Mouse (Mus musculus): ENCODE measurements around the gene Myo1f. TPM values are rescaled to one million over a fixed set of nuclear protein-coding genes. Genes with fewer than 3 reads are reported as not detected.

Gene Myo1f
- polyA plus RNA-seq, 1 experiment from 2014 or later, result 5.2 TPM

DNA sequence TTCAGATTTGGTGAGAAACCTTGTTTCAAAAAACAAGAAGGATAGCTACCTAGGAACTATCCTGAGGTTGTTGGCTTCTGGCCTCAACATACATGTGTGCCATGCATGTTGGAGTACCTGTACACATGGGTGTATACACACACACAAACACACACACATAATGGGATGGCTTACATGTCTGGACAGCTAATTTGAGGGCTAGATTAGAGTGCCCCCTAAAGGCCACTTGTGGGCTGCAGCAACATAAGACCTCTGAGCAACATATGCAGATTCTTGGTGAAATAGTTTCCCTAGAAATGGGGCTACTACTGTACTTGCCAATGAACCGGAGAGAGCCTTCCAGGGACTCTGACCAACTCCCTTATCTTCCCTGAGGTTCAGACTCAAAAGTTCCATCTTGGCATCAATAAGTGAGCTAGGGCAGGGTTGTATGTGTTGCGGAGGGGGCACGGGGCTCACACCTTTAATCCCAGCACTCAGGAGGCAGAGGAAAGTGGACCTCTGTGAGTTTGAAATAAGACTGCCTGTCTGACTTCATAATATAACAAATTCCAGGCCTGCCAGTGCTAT, 16.3 kb upstream of the Myo1f start:
- Histone ChIP-seq H3K27ac (no peak overlapping the region), H3K9me3 (no peaks in the 10 kb centered on the region), H3K36me3 (peaks cover 77% of the 10 kb centered on the region), H3K27me3 (no peaks in the 10 kb centered on the region), H3K4me2 (no peak overlapping the region), H3K4me1 (no peaks in the 10 kb centered on the region), H3K4me3 (no peak overlapping the region), H3K9ac (no peak overlapping the region)
- ATAC-seq (ENCODE audit: borderline replicate concordance, extremely low read depth, low FRiP score, low TSS enrichment), result peak; percentile 36; the same call in 1 of the 2 replicates
- WGBS, result 85% methylated on average over 3 of the region's 3 CpGs

DNA sequence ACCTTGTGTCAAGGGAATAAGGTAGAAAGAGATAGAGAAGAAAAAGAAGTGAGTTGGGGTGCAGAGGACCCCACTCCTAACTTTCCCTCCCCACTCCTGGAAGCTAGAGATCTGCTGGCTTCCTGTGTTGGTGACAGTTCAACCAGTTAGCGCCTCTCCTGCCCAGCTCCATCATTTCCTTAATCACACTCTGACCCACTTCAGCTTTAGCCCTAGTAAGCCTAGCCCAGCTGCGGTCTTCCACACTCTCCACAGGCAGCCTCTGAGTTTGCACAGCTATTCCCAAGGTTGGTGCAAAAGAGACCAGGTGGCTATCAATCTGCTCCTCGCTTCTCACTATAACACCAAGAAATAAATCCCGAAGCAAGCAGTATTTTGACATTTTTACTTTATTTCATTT, 15.6 kb upstream of the Myo1f start:
- H3K4me3 ChIP-seq, result no peak overlapping the region
- H3K4me1 ChIP-seq, result no peaks in the 10 kb centered on the region
- WGBS, result 89% methylated on average over 4 of the region's 4 CpGs
- peaks cover 77% of the 10 kb centered on the region for H3K36me3 ChIP-seq
- no peak overlapping the region for H3K4me2 ChIP-seq
- H3K27ac ChIP-seq, result no peak overlapping the region
- no peak for ATAC-seq (ENCODE audit: borderline replicate concordance, extremely low read depth, low FRiP score, low TSS enrichment)
- H3K9ac ChIP-seq, result no peak overlapping the region
- H3K27me3 ChIP-seq, result no peaks in the 10 kb centered on the region
- no peaks in the 10 kb centered on the region for H3K9me3 ChIP-seq

DNA sequence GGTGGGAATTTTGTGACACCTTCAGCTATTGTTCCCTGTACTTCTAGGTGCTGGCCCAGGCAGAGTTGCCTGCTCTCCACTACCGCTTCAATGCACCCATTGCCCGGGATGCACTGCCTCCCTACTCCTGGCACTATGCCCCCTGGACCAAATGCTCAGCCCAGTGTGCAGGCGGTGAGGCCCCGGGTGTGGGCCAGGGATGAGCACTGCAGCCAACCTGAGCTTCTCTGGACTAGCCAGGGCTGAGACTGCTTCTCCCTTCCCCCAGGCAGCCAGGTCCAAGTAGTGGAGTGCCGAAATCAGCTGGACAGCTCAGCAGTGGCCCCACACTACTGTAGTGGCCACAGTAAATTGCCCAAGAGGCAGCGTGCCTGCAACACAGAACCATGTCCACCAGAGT, 6.3 kb upstream of the Myo1f start:
- no peak for ATAC-seq (ENCODE audit: borderline replicate concordance, extremely low read depth, low FRiP score, low TSS enrichment)
- Histone ChIP-seq H3K27ac (no peak overlapping the region), H3K4me3 (no peak overlapping the region), H3K4me2 (no peak overlapping the region), H3K9me3 (no peaks in the 10 kb centered on the region), H3K36me3 (peaks cover 85% of the 10 kb centered on the region), H3K9ac (no peak overlapping the region), H3K4me1 (no peaks in the 10 kb centered on the region), H3K27me3 (no peaks in the 10 kb centered on the region)
- 90% methylated on average over 6 of the region's 6 CpGs for WGBS

DNA sequence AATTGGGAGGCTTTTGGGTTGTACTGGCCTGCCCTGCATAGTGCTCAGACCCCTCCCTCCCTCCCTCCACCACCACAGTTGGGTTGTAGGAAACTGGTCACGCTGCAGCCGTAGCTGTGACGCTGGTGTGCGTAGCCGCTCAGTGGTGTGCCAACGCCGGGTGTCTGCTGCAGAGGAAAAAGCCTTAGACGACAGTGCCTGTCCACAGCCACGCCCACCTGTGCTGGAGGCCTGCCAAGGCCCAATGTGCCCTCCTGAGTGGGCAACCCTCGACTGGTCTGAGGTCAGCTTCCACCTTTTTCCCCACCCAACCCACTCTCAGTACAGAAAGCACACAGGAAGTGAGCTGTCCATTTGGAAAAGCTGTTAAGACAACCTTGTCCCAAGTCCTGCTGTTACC, 5.1 kb upstream of the Myo1f start:
- no peaks in the 10 kb centered on the region for H3K27me3 ChIP-seq
- no peak for ATAC-seq (ENCODE audit: borderline replicate concordance, extremely low read depth, low FRiP score, low TSS enrichment)

DNA sequence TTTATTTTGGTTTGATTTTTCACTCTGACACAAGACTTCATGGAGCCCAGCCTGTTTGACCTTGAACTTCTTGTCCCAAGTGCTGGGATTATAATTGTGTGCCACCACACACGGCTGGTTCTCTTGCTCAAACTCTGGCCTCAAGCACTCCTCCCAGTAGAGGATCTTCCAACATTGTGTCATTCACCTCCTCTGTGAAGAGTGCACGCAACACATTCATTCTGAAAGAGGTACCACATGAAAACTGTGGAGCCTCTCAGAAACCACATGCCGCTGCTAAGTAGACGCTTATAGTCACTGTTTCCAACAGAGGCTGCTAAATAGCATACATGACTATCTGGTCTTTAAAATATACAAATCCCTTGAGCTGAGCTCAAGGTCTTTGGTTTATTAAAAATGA, 3.4 kb upstream of the Myo1f start:
- no peaks in the 10 kb centered on the region for H3K9me3 ChIP-seq
- H3K4me3 ChIP-seq, result no peak overlapping the region
- H3K27me3 ChIP-seq, result no peaks in the 10 kb centered on the region
- no peak for ATAC-seq (ENCODE audit: borderline replicate concordance, extremely low read depth, low FRiP score, low TSS enrichment)
- 83% methylated on average over 4 of the region's 4 CpGs for WGBS
- no peak overlapping the region for H3K4me2 ChIP-seq
- no peaks in the 10 kb centered on the region for H3K4me1 ChIP-seq
- no peak overlapping the region for H3K27ac ChIP-seq
- peaks cover 62% of the 10 kb centered on the region for H3K36me3 ChIP-seq
- no peak overlapping the region for H3K9ac ChIP-seq

More for the DNA sequence above, 5.1 kb upstream of the Myo1f start:
- no peaks in the 10 kb centered on the region for H3K4me1 ChIP-seq
- no peaks in the 10 kb centered on the region for H3K9me3 ChIP-seq
- H3K27ac ChIP-seq, result no peak overlapping the region
- no peak overlapping the region for H3K4me2 ChIP-seq
- WGBS, result 69% methylated on average over 10 of the region's 10 CpGs
- H3K4me3 ChIP-seq, result no peak overlapping the region
- peaks cover 75% of the 10 kb centered on the region for H3K36me3 ChIP-seq
- no peak overlapping the region for H3K9ac ChIP-seq

DNA sequence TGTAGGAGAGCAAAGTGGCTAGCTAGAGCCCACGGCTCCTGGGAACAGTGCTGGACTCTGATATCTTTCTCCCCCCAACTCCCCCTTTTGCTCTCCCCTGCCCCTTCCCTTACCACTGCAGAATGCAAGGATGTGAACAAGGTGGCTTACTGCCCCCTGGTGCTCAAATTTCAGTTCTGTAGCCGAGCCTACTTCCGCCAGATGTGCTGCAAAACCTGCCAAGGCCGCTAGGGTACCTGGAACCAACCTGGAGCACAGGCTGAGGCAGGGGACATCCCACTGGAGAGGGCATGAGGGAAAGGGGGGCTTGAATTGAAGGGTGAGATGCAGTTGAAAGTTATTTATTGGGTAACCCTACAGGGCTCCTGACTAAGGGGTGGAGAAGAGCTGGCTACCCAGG, 2.5 kb upstream of the Myo1f start:
- Histone ChIP-seq H3K9ac (no peak overlapping the region), H3K4me3 (no peak overlapping the region), H3K4me1 (no peaks in the 10 kb centered on the region), H3K27me3 (no peaks in the 10 kb centered on the region), H3K27ac (no peak overlapping the region), H3K4me2 (no peak overlapping the region), H3K9me3 (no peaks in the 10 kb centered on the region), H3K36me3 (peaks cover 61% of the 10 kb centered on the region)
- WGBS, result 49% methylated on average over 4 of the region's 4 CpGs
- no peak for ATAC-seq (ENCODE audit: borderline replicate concordance, extremely low read depth, low FRiP score, low TSS enrichment)

DNA sequence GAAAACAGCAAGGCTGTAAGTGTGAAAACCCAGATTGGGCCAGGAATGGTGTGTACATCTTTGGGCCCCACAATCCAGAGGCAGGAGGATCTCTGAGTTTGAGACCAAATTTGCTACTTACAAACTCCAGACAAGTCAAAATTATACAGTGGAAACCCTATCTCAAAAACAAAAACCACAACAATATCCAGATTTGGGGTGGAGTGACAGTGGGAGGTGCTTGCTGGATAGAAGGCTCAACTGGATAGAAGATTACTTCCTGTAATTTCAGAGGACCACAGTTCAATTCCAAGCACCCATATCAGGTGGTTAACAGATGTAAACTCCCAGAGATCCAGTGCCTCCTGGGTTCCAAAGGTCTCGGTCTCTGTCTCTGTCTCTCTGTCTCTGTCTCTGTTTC, 971 bp upstream of the Myo1f start:
- H3K4me2 ChIP-seq, result no peak overlapping the region
- no peaks in the 10 kb centered on the region for H3K4me1 ChIP-seq
- 92% methylated on average over 1 of the region's 1 CpGs for WGBS
- ATAC-seq (ENCODE audit: borderline replicate concordance, extremely low read depth, low FRiP score, low TSS enrichment), result no peak
- H3K27me3 ChIP-seq, result no peaks in the 10 kb centered on the region
- peaks cover 46% of the 10 kb centered on the region for H3K36me3 ChIP-seq
- H3K9ac ChIP-seq, result no peak overlapping the region
- H3K9me3 ChIP-seq, result no peaks in the 10 kb centered on the region
- H3K4me3 ChIP-seq, result no peak overlapping the region
- no peak overlapping the region for H3K27ac ChIP-seq

DNA sequence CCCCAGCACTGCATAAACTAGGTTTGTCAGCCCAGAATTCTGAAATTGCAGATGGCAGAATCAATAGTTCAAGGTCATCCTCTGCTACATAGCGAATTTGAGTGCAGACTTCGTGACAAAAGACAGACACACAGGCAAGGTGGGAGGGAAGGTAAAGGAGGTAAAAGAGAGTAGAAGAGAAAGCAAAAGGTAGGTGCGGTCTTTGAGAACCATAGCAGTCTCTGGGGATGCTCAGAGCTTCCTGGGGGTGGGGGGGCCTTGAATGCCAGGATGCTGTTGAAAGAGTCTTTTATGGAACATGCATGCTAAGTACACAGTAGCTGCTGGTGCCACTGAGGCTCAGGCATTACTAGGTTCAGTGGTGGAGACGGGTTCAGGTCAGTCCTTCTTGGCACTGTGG, 2.4 kb downstream of the Myo1f start:
- no peaks in the 10 kb centered on the region for H3K4me1 ChIP-seq
- peaks cover 14% of the 10 kb centered on the region for H3K36me3 ChIP-seq
- no peak overlapping the region for H3K4me2 ChIP-seq
- no peak overlapping the region for H3K27ac ChIP-seq
- no peaks in the 10 kb centered on the region for H3K27me3 ChIP-seq
- no peak overlapping the region for H3K4me3 ChIP-seq
- no peak overlapping the region for H3K9ac ChIP-seq
- WGBS, result 74% methylated on average over 4 of the region's 4 CpGs
- ATAC-seq (ENCODE audit: borderline replicate concordance, extremely low read depth, low FRiP score, low TSS enrichment), result no peak
- no peaks in the 10 kb centered on the region for H3K9me3 ChIP-seq

DNA sequence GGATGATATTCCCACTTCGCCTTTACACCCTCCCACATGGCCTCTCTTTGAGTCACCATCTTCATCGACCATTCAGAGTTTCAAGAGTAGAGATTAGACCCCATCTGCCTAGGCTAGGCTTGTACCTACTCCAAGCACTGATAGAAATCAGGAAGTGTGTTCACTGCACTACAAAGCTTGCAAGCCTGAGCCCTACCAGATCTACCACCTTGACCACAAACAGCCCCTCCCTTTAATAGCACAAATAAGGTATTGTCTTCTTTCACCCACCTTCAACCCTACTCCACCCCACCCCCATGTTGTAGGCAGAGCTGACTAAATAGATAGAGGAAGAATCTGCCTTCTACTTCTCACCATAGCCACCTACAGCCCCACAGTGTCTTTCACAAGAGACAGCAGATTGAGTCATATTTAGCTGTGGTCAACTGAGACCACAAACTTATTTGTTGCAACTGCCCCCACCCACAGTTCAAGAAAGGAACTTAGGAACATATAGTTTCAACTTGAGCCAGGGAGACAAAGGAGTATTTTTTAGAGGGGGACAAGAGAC, 8.1 kb downstream of the Myo1f start:
- no peaks in the 10 kb centered on the region for H3K9me3 ChIP-seq
- no peak overlapping the region for H3K4me3 ChIP-seq
- no peak overlapping the region for H3K9ac ChIP-seq
- H3K27me3 ChIP-seq, result no peaks in the 10 kb centered on the region
- 68% methylated on average over 2 of the region's 2 CpGs for WGBS
- no peaks in the 10 kb centered on the region for H3K36me3 ChIP-seq
- no peak for ATAC-seq (ENCODE audit: borderline replicate concordance, extremely low read depth, low FRiP score, low TSS enrichment)
- no peak overlapping the region for H3K4me2 ChIP-seq
- no peak overlapping the region for H3K27ac ChIP-seq
- no peaks in the 10 kb centered on the region for H3K4me1 ChIP-seq

DNA sequence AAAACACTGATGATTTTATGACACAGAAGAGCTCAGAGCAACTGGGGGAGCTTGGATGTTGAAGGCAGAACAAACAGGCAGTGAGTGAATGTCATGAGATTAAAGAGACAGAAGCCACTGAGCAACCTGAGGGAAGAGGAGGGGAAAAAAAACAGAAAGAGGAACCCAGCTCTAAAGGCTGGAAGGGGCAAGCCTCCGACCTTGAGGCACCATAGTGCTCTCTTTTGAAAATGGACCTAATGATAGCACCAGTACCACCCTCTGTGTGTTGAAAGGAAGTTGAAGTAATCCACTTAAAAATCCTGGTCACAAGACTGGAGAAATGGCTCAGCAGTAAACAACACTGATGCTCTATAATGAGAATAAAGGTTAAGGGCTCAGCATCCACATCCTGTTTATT, 9.1 kb downstream of the Myo1f start:
- Histone ChIP-seq H3K9me3 (no peaks in the 10 kb centered on the region), H3K36me3 (no peaks in the 10 kb centered on the region), H3K4me2 (no peak overlapping the region), H3K4me1 (no peaks in the 10 kb centered on the region), H3K27ac (no peak overlapping the region), H3K27me3 (no peaks in the 10 kb centered on the region), H3K9ac (no peak overlapping the region), H3K4me3 (no peak overlapping the region)
- 37% methylated on average over 1 of the region's 1 CpGs for WGBS
- ATAC-seq (ENCODE audit: borderline replicate concordance, extremely low read depth, low FRiP score, low TSS enrichment), result no peak

DNA sequence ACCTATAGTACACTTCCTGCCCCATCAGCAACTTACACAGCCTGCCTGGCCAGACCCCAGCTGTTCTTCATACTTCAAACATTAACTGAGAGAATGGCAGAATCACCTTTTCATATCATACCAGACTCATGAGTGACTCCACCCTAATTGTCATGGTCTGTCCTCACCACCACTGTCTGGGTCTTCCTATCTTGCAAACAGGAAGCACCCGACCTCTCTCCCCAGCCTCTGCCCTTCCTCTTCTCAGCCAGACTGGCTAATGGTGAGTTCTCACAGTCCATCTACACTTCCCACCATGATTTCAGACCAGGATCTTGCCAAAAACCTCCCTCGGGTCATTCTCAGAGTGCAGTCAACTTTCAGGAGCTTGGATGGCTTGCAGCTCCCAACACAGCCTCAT, 10.7 kb downstream of the Myo1f start:
- H3K4me3 ChIP-seq, result no peak overlapping the region
- H3K36me3 ChIP-seq, result no peaks in the 10 kb centered on the region
- no peaks in the 10 kb centered on the region for H3K9me3 ChIP-seq
- no peaks in the 10 kb centered on the region for H3K27me3 ChIP-seq
- H3K9ac ChIP-seq, result no peak overlapping the region
- no peak overlapping the region for H3K4me2 ChIP-seq
- H3K4me1 ChIP-seq, result no peaks in the 10 kb centered on the region
- no peak for ATAC-seq (ENCODE audit: borderline replicate concordance, extremely low read depth, low FRiP score, low TSS enrichment)
- H3K27ac ChIP-seq, result no peak overlapping the region
- 65% methylated on average over 2 of the region's 2 CpGs for WGBS

DNA sequence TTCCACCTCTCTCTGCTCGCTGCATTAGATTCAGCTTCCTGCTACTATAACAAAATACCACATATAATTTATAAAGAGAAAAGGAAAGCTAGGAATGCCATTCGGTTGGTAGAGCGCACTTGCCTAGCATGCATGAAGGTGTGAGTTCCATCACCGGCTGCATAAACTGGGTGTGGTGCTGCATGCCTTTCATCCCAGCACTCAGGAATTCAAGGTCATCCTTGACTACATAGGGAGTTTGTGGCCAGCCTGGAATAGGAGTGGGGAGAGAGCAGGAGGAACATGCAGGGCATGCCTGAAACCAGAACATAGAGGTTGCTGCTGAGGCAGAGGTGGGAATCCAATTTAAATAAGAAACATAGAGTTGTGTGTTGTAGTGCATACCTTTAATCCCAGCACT, 28.6 kb downstream of the Myo1f start:
- no peak overlapping the region for H3K27ac ChIP-seq
- no peak overlapping the region for H3K4me3 ChIP-seq
- no peaks in the 10 kb centered on the region for H3K36me3 ChIP-seq
- H3K9ac ChIP-seq, result no peak overlapping the region
- no peaks in the 10 kb centered on the region for H3K27me3 ChIP-seq
- no peak overlapping the region for H3K4me2 ChIP-seq
- no peak for ATAC-seq (ENCODE audit: borderline replicate concordance, extremely low read depth, low FRiP score, low TSS enrichment)
- 75% methylated on average over 4 of the region's 4 CpGs for WGBS
- no peaks in the 10 kb centered on the region for H3K9me3 ChIP-seq
- H3K4me1 ChIP-seq, result no peaks in the 10 kb centered on the region

DNA sequence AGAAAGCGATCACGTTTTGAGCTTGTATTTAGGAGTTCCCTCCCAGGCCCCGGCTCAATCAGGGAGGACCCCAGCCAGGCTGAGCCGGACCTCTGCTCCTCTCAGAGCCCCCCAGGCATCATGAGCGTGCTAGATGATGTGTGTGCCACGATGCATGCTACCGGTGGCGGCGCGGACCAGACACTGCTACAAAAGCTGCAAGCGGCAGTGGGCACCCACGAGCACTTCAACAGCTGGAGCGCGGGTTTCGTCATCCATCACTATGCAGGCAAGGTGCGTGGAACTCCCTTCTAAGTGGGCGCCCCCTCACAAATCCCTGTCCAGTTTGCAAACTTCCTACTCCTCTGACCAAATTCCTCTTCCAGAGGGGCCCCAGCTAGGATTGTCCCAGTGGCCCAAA, 30.5 kb downstream of the Myo1f start:
- no peaks in the 10 kb centered on the region for H3K4me1 ChIP-seq
- no peaks in the 10 kb centered on the region for H3K9me3 ChIP-seq
- H3K27ac ChIP-seq, result no peak overlapping the region
- H3K9ac ChIP-seq, result no peak overlapping the region
- no peak for ATAC-seq (ENCODE audit: borderline replicate concordance, extremely low read depth, low FRiP score, low TSS enrichment)
- no peak overlapping the region for H3K4me2 ChIP-seq
- no peak overlapping the region for H3K4me3 ChIP-seq
- WGBS, result 57% methylated on average over 17 of the region's 17 CpGs
- no peaks in the 10 kb centered on the region for H3K36me3 ChIP-seq
- H3K27me3 ChIP-seq, result no peaks in the 10 kb centered on the region
